Mouse (Mus musculus) liver, adult 2 months (tissue): Measurements from ENCODE around the gene Zfp708.

ENCODE experiments used
- CTCF ChIP-seq: fragments of 200-500 bp; IDR thresholded peaks from 2 replicates; pipeline ENCODE4 v1.5.1; 2011; ENCODE audit warnings: low read depth, low read length, control low read depth
- POLR2A ChIP-seq: fragments of 200-500 bp; IDR thresholded peaks from 2 replicates; pipeline ENCODE4 v1.6.1; 2011; ENCODE audit warnings: low read length, control low read depth; ENCODE audit not compliant: insufficient read depth; ENCODE audit errors: extremely low read depth

DNA sequence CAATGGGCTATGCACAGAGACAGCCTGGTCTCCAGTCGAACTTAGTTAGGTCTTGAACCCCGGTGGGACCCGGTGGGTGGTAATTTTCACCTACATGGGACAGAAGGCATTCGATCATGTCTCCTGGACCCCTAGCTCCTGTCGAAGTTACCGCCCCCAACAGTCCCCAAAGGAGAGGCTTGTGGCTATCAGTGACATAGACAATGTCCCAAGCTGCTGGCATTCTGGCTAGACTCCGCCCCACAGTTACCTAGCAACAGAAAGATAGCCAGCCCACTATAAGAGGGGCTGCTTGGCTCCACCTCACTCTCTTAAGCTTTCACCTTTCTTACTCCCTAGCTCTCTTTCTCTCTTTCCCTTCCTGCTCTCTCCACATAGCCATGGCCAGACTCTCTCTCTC is 35.3 kb downstream of the Zfp708 start:
- TF ChIP-seq POLR2A (no peak), CTCF (no peak)
